In the genomic region with DNA sequence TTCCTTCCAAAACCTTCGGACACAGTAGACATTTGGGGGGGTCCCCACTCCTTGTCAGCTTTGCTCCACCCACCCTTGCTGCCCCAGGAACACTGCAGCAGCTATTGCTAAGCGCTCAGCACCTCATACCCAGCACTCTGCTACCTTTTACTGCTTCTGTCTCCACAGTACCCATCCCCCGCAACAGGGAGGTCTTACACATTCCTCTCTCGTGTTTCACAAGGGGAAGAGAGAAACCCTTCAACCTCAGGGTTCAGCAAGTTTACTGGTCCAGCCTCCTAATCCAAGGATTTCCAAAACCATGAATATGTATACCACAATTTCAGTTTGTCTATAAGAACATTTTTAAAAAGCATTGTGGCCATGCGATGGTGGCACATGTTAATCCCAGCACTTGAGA, we compare ENCODE assay signal across 20 mouse cellular contexts.
DNase-seq lines count a peak whose midpoint lies in the region; ATAC-seq lines count a peak whose summit lies in the region.
"Had no signal": no experiment of that assay in that cellular context is flagged by ENCODE, and none has a peak within 500 bp of the region (broad histone marks: within the 10 kb centered on the region; RNA-seq: fewer than 3 reads in every experiment).

No protein-coding gene starts in this region.

- H3K27ac ChIP-seq in forebrain, embryonic 10.5 days, result peak overlapping the region; percentile 20; the same call in 1 of the 2 replicates
- no peak overlapping the region for H3K27ac ChIP-seq in forebrain, embryonic 12.5 days
- H3K27ac ChIP-seq in midbrain, embryonic 10.5 days (replicated peaks), result 0 out of 2 replicates have a peak overlapping the region, but pooled peaks have one; percentile 5
- no peak overlapping the region for H3K27ac ChIP-seq in midbrain, embryonic 15.5 days
- H3K27ac ChIP-seq: embryonic facial prominence, embryonic 15.5 days; heart, adult 2 months; hindbrain, postnatal 0 days had no signal

- no peak overlapping the region for H3K9ac ChIP-seq in forebrain, embryonic 12.5 days
- H3K9ac ChIP-seq in midbrain, embryonic 15.5 days, result no peak overlapping the region
- H3K9ac ChIP-seq: embryonic facial prominence, embryonic 15.5 days; heart, embryonic 12.5 days; hindbrain, embryonic 12.5 days had no signal

- no peaks in the 10 kb centered on the region for H3K9me3 ChIP-seq in forebrain, embryonic 10.5 days
- H3K9me3 ChIP-seq in forebrain, embryonic 12.5 days, result no peaks in the 10 kb centered on the region
- no peaks in the 10 kb centered on the region for H3K9me3 ChIP-seq in midbrain, embryonic 10.5 days (replicated peaks)
- no peaks in the 10 kb centered on the region for H3K9me3 ChIP-seq in midbrain, embryonic 15.5 days
- H3K9me3 ChIP-seq: embryonic facial prominence, embryonic 15.5 days; heart, embryonic 12.5 days; hindbrain, embryonic 12.5 days had no signal

- H3K4me2 ChIP-seq in forebrain, embryonic 12.5 days, result no peak overlapping the region
- H3K4me2 ChIP-seq in midbrain, embryonic 15.5 days, result no peak overlapping the region
- H3K4me2 ChIP-seq: embryonic facial prominence, embryonic 15.5 days; heart, embryonic 12.5 days; hindbrain, embryonic 12.5 days had no signal

- no peaks in the 10 kb centered on the region; the same call in 1 of the 2 replicates for H3K27me3 ChIP-seq in forebrain, embryonic 10.5 days (ENCODE audit: poor library complexity, severe bottlenecking)
- no peaks in the 10 kb centered on the region for H3K27me3 ChIP-seq in forebrain, embryonic 12.5 days
- no peaks in the 10 kb centered on the region for H3K27me3 ChIP-seq in midbrain, embryonic 10.5 days (ENCODE audit: low read depth, poor library complexity, severe bottlenecking)
- H3K27me3 ChIP-seq in midbrain, embryonic 15.5 days (replicated peaks), result no peaks in the 10 kb centered on the region
- H3K27me3 ChIP-seq: embryonic facial prominence, embryonic 15.5 days; heart, embryonic 12.5 days; hindbrain, embryonic 12.5 days had no signal

- ATAC-seq in forebrain, embryonic 12.5 days (ENCODE audit: low FRiP score), result no peak
- ATAC-seq in midbrain, embryonic 15.5 days (replicated peaks), result no peak
- peak; percentile 52; the same call in 1 of the 2 replicates for ATAC-seq in megakaryocyte progenitor cell, adult 5-6 weeks (replicated peaks; ENCODE audit: poor library complexity)
- ATAC-seq: forebrain, embryonic 16.5 days; hindbrain, postnatal 0 days had no signal

- 73% methylated on average over 5 of the region's 5 CpGs for WGBS in forebrain, embryonic 10.5 days
- 74% methylated on average over 5 of the region's 5 CpGs for WGBS in forebrain, embryonic 12.5 days
- WGBS in midbrain, embryonic 10.5 days, result 76% methylated on average over 5 of the region's 5 CpGs
- WGBS in midbrain, embryonic 15.5 days, result 72% methylated on average over 5 of the region's 5 CpGs

- H3K4me3 ChIP-seq in forebrain, embryonic 10.5 days, result no peak overlapping the region
- no peak overlapping the region for H3K4me3 ChIP-seq in forebrain, embryonic 12.5 days (replicated peaks)
- H3K4me3 ChIP-seq in midbrain, embryonic 10.5 days, result no peak overlapping the region
- H3K4me3 ChIP-seq in midbrain, embryonic 15.5 days, result no peak overlapping the region
- H3K4me3 ChIP-seq: embryonic facial prominence, embryonic 15.5 days; erythroblast, embryonic 14.5 days; heart, adult 2 months; heart, embryonic 12.5 days; hindbrain, embryonic 12.5 days had no signal

- DNase-seq in forebrain, embryonic 10.5 days (ENCODE audit: extremely low spot score, low spot score), result no peak
- DNase-seq in midbrain, embryonic 10.5 days (ENCODE audit: low spot score), result peak; percentile 12
- peak; percentile 41 for DNase-seq in NIH3T3 (ENCODE audit: low read depth)
- DNase-seq in embryo, embryonic 10.5 days (ENCODE audit: low spot score), result no peak
- DNase-seq: adrenal gland, adult 2 months; adrenal gland, postnatal 36 days; cerebellum, adult 11 months; cerebellum, adult 8-10 months; cerebellum, postnatal 14 days; heart, postnatal 36 days had no signal

- no peaks in the 10 kb centered on the region for H3K36me3 ChIP-seq in forebrain, embryonic 10.5 days (replicated peaks)
- no peaks in the 10 kb centered on the region for H3K36me3 ChIP-seq in forebrain, embryonic 12.5 days (replicated peaks)
- no peaks in the 10 kb centered on the region for H3K36me3 ChIP-seq in midbrain, embryonic 10.5 days
- no peaks in the 10 kb centered on the region for H3K36me3 ChIP-seq in midbrain, embryonic 15.5 days (replicated peaks)
- H3K36me3 ChIP-seq: embryonic facial prominence, embryonic 15.5 days; heart, embryonic 12.5 days; hindbrain, embryonic 12.5 days had no signal

- peaks cover 74% of the 10 kb centered on the region for H3K4me1 ChIP-seq in forebrain, embryonic 10.5 days
- H3K4me1 ChIP-seq in forebrain, embryonic 12.5 days, result peaks cover 51% of the 10 kb centered on the region
- peaks cover 78% of the 10 kb centered on the region for H3K4me1 ChIP-seq in midbrain, embryonic 10.5 days
- peaks cover 30% of the 10 kb centered on the region for H3K4me1 ChIP-seq in midbrain, embryonic 15.5 days

Comparison
In these comparisons a context has a peak if more than half of its experiments do, and no peak if none do; other contexts are left out.
1. H3K27ac ChIP-seq: peak in forebrain, embryonic 10.5 days (single experiment) and midbrain, embryonic 10.5 days (single experiment); none in forebrain, embryonic 12.5 days (single experiment) and midbrain, embryonic 15.5 days (single experiment).
2. DNase-seq: peak in midbrain, embryonic 10.5 days (single experiment) and NIH3T3 (single experiment); none in forebrain, embryonic 10.5 days (single experiment) and embryo, embryonic 10.5 days (single experiment).